Mouse (Mus musculus) hindbrain, embryonic 15.5 days (tissue): ENCODE results near the gene Spz1. TPM values are rescaled to one million over a fixed set of nuclear protein-coding genes. Genes with fewer than 3 reads are reported as not detected.
"Not testable (repeated sequence)": the region's sequence is repeated elsewhere in the genome, so short reads cannot be mapped to it uniquely, and the experiment has no call there.

Experiments
- ATAC-seq: fragments of 200-750 bp; cut with Nextera tagmentation; 2 replicates; pipeline ENCODE4 v1.8.0; 2017; ENCODE audit warnings: low read depth, moderate number of reproducible peaks, moderate TSS enrichment; ENCODE audit not compliant: low FRiP score
- H3K27ac ChIP-seq: fragments of 300-500 bp; sonication (generic); replicated peaks from 2 replicates; pipeline ENCODE4 v1.5.1; 2015; ENCODE audit warnings: mild to moderate bottlenecking, inconsistent platforms
- H3K27me3 ChIP-seq: fragments of 300-500 bp; sonication (generic); 2 replicates; pipeline ENCODE4 v1.6.1; 2015; ENCODE audit warnings: control low read depth, inconsistent platforms
- H3K36me3 ChIP-seq: fragments of 300-500 bp; sonication (generic); 2 replicates; pipeline ENCODE4 v1.6.1; 2015; ENCODE audit warnings: control low read depth, inconsistent platforms
- H3K4me1 ChIP-seq: fragments of 300-500 bp; sonication (generic); replicated peaks from 2 replicates; pipeline ENCODE4 v1.6.1; 2015; ENCODE audit warnings: control low read depth, inconsistent platforms
- H3K4me2 ChIP-seq: fragments of 300-500 bp; sonication (generic); 2 replicates; pipeline ENCODE4 v1.6.1; 2015; ENCODE audit warnings: moderate library complexity, mild to moderate bottlenecking, inconsistent platforms
- H3K4me3 ChIP-seq: fragments of 300-500 bp; sonication (generic); 2 replicates; pipeline ENCODE4 v1.5.1; 2015; ENCODE audit warnings: mild to moderate bottlenecking, inconsistent platforms
- H3K9ac ChIP-seq: fragments of 300-500 bp; sonication (generic); 2 replicates; pipeline ENCODE4 v1.6.1; 2015; ENCODE audit warnings: inconsistent platforms
- H3K9me3 ChIP-seq: fragments of 300-500 bp; sonication (generic); 2 replicates; pipeline ENCODE4 v1.6.1; 2016; ENCODE audit warnings: control low read depth, inconsistent platforms
- WGBS: fragments of 180-500 bp; shearing (Covaris S2); methylation state at CpG from one replicate; pipeline ENCODE4 v1.1.7; 2015; 5-methylcytosine and 5-hydroxymethylcytosine counted together
- polyA plus RNA-seq: library from polyadenylated mRNA; unstranded; fragments of >200 nt; fragmentation: Nextera tagmentation; extraction: Ambion mirVana; gene quantifications from 2 replicates; pipeline ENCODE4 v1.2.1, GENCODE M21; 2015

Spz1 gene
- not detected in 2 replicates for polyA plus RNA-seq

GRCm38 (mm10) chr13:92576072-92576471 lies at the start of gene Spz1:
Gene Spz1 (minus strand): TSS chr13:92576172.
- no peak within 1 kb of the TSS for H3K4me2 ChIP-seq
- no peak within 1 kb of the TSS for H3K4me3 ChIP-seq
- H3K9ac ChIP-seq = no peak within 1 kb of the TSS
- no peaks in the 10 kb centered on the region for H3K36me3 ChIP-seq
- no peaks in the 10 kb centered on the region for H3K9me3 ChIP-seq
- no peak within 1 kb of the TSS for H3K27ac ChIP-seq
- 0 out of 2 replicates have a peak, but pooled peaks cover 3% of the 10 kb centered on the region for H3K4me1 ChIP-seq
- no peak for ATAC-seq
- no peaks in the 10 kb centered on the region for H3K27me3 ChIP-seq

GRCm38 (mm10) chr13:92616459-92616858 lies 40.5 kb upstream of the Spz1 start:
- Histone ChIP-seq H3K9me3 (no peaks in the 10 kb centered on the region), H3K9ac (no peak overlapping the region), H3K27me3 (no peaks in the 10 kb centered on the region), H3K4me3 (no peak overlapping the region), H3K36me3 (no peaks in the 10 kb centered on the region), H3K27ac (no peak overlapping the region), H3K4me1 (peaks cover 18% of the 10 kb centered on the region; the same call in 1 of the 2 replicates), H3K4me2 (no peak overlapping the region)
- ATAC-seq = no peak
- 96% methylated on average over 8 of the region's 8 CpGs for WGBS

GRCm38 (mm10) chr13:92615201-92615600 lies 39.2 kb upstream of the Spz1 start:
- no peak overlapping the region for H3K9ac ChIP-seq
- H3K27ac ChIP-seq = no peak overlapping the region
- no peaks in the 10 kb centered on the region for H3K27me3 ChIP-seq
- WGBS = 84% methylated on average over 5 of the region's 5 CpGs
- no peaks in the 10 kb centered on the region for H3K36me3 ChIP-seq
- H3K4me1 ChIP-seq = peaks cover 20% of the 10 kb centered on the region
- H3K9me3 ChIP-seq = no peaks in the 10 kb centered on the region
- H3K4me3 ChIP-seq = no peak overlapping the region
- ATAC-seq = no peak
- H3K4me2 ChIP-seq = no peak overlapping the region

GRCm38 (mm10) chr13:92613094-92613493 lies 37.1 kb upstream of the Spz1 start:
- peaks cover 26% of the 10 kb centered on the region for H3K4me1 ChIP-seq
- H3K9ac ChIP-seq = no peak overlapping the region
- no peaks in the 10 kb centered on the region for H3K27me3 ChIP-seq
- H3K4me2 ChIP-seq = peak overlapping the region; percentile 83
- H3K27ac ChIP-seq = no peak overlapping the region
- no peaks in the 10 kb centered on the region for H3K36me3 ChIP-seq
- WGBS = 91% methylated on average over 5 of the region's 5 CpGs
- ATAC-seq = no peak
- H3K4me3 ChIP-seq = 0 out of 2 replicates have a peak overlapping the region, but pooled peaks have one; percentile 81
- no peaks in the 10 kb centered on the region for H3K9me3 ChIP-seq

GRCm38 (mm10) chr13:92611917-92612316 lies 35.9 kb upstream of the Spz1 start:
- Histone ChIP-seq H3K4me2 (peak overlapping the region; percentile 83), H3K9ac (peak overlapping the region; percentile 74), H3K27ac (peak overlapping the region; percentile 81; the same call in 1 of the 2 replicates), H3K4me3 (peak overlapping the region; percentile 81), H3K36me3 (no peaks in the 10 kb centered on the region), H3K9me3 (no peaks in the 10 kb centered on the region), H3K27me3 (no peaks in the 10 kb centered on the region), H3K4me1 (peaks cover 26% of the 10 kb centered on the region)
- ATAC-seq = no peak
- WGBS = 5% methylated on average over 7 of the region's 7 CpGs

GRCm38 (mm10) chr13:92611254-92611784 lies 35.3 kb upstream of the Spz1 start:
- Histone ChIP-seq H3K27ac (peak overlapping the region; percentile 81), H3K4me1 (peaks cover 26% of the 10 kb centered on the region), H3K9me3 (no peaks in the 10 kb centered on the region), H3K9ac (peak overlapping the region; percentile 74), H3K4me2 (peak overlapping the region; percentile 83), H3K4me3 (peak overlapping the region; percentile 81), H3K36me3 (no peaks in the 10 kb centered on the region), H3K27me3 (no peaks in the 10 kb centered on the region)
- peak; percentile 52 for ATAC-seq
- WGBS = under 1% methylated on average over 43 of the region's 43 CpGs

- under 1% methylated on average over 55 of the region's 55 CpGs for WGBS
- no peaks in the 10 kb centered on the region for H3K36me3 ChIP-seq
These were observed 34.6 kb upstream of the Spz1 start, which contains the start of gene Serinc5 for GRCm38 (mm10) chr13:92610311-92611221. Gene Serinc5 (plus strand): TSS chr13:92611091.

GRCm38 (mm10) chr13:92609486-92610310 lies 33.7 kb upstream of the Spz1 start:
- 12% methylated on average over 13 of the region's 13 CpGs for WGBS
- peak overlapping the region; percentile 57; the same call in 1 of the 2 replicates for H3K9ac ChIP-seq
- ATAC-seq = no peak
- H3K4me3 ChIP-seq = peak overlapping the region; percentile 81
- peak overlapping the region; percentile 81 for H3K27ac ChIP-seq
- H3K9me3 ChIP-seq = no peaks in the 10 kb centered on the region
- no peaks in the 10 kb centered on the region for H3K36me3 ChIP-seq
- no peaks in the 10 kb centered on the region for H3K27me3 ChIP-seq
- peak overlapping the region; percentile 83 for H3K4me2 ChIP-seq
- peaks cover 26% of the 10 kb centered on the region for H3K4me1 ChIP-seq

More at GRCm38 (mm10) chr13:92610311-92611221, 34.6 kb upstream of the Spz1 start, which contains the start of gene Serinc5:
- Histone ChIP-seq H3K27me3 (no peaks in the 10 kb centered on the region), H3K9ac (peak within 1 kb of the TSS; percentile 74), H3K4me2 (peak within 1 kb of the TSS; percentile 83), H3K9me3 (no peaks in the 10 kb centered on the region), H3K4me3 (peak within 1 kb of the TSS; percentile 81), H3K27ac (peak within 1 kb of the TSS; percentile 81), H3K4me1 (peaks cover 26% of the 10 kb centered on the region)
- ATAC-seq = peak; percentile 99

- not testable (repeated sequence) for ATAC-seq, H3K4me1 ChIP-seq, H3K9me3 ChIP-seq, H3K4me3 ChIP-seq, H3K27ac ChIP-seq, H3K27me3 ChIP-seq, H3K36me3 ChIP-seq, H3K4me2 ChIP-seq, H3K9ac ChIP-seq
- WGBS = 90% methylated on average over 4 of the region's 4 CpGs
These were observed 29.3 kb upstream of the Spz1 start for GRCm38 (mm10) chr13:92605306-92605705.

GRCm38 (mm10) chr13:92595424-92595823 lies 19.5 kb upstream of the Spz1 start:
- Histone ChIP-seq H3K36me3 (no peaks in the 10 kb centered on the region), H3K4me1 (peaks cover 19% of the 10 kb centered on the region), H3K27me3 (no peaks in the 10 kb centered on the region), H3K4me3 (no peak overlapping the region), H3K9me3 (no peaks in the 10 kb centered on the region), H3K27ac (no peak overlapping the region), H3K4me2 (no peak overlapping the region), H3K9ac (no peak overlapping the region)
- WGBS = 70% methylated on average over 3 of the region's 3 CpGs
- ATAC-seq = no peak

GRCm38 (mm10) chr13:92594907-92595306 lies 18.9 kb upstream of the Spz1 start:
- ATAC-seq = no peak
- Histone ChIP-seq H3K4me1 (peaks cover 19% of the 10 kb centered on the region), H3K27ac (no peak overlapping the region), H3K9ac (no peak overlapping the region), H3K9me3 (no peaks in the 10 kb centered on the region), H3K36me3 (no peaks in the 10 kb centered on the region), H3K27me3 (no peaks in the 10 kb centered on the region), H3K4me2 (no peak overlapping the region), H3K4me3 (no peak overlapping the region)
- 85% methylated on average over 3 of the region's 3 CpGs for WGBS
